Mouse (Mus musculus): ENCODE measurements around the gene Rtca.

GRCm38 (mm10) chr3:116537200-116537573 is 29.2 kb upstream of the Rtca start:
- TF ChIP-seq CTCF (IDR thresholded peaks at IDR 0.05; ENCODE audit: low read depth, low read length) (no peak), POLR2A (IDR thresholded peaks at IDR 0.05; ENCODE audit: borderline replicate concordance, low read depth, low read length) (no peak)
